Mouse (Mus musculus): ENCODE results near the gene 5031439G07Rik.

DNA sequence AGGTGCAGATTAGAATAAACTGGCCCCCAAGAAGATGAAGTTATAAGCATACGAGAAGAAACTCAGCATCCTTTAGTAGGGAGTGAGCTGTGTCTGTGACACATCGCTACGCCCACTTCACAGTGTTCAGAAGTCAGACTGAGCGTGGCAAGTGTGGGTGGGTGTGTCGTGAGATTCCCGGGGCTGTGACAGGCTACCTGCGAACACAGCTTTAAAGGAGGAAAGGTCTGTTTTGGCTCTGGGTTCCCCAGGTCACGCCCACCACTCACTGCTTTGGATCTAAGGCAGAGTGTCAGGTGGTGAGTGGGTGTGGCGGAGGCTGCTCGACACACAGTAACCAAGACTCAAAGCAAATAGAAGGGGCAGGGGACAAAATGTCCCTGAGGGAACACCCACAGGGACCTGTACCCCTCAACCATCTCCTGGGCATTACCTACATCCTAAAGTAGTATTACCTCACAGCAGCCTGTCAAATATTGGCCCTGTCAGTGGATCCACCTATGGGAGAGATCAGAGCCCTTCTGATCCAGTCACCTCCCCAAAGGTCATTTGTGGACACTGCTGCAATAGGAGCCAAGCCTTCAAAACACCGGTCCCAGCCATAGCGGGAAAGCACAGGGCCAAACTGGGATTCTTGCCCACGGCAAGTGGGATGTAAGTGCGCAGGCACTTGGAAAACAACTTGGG is 9.6 kb upstream of the 5031439G07Rik start:
- no peak for TF ChIP-seq CTCF (IDR thresholded peaks at IDR 0.05; ENCODE audit: insufficient read depth, low read length)
- TF ChIP-seq POLR2A (IDR thresholded peaks at IDR 0.05; ENCODE audit: borderline replicate concordance, extremely low read depth, low read depth, low read length): no peak

Measured in lung, adult 2 months (tissue).